Mouse (Mus musculus) embryonic facial prominence, embryonic 11.5 days (tissue): ENCODE data around the gene Mcm8. TPM values are rescaled to one million over a fixed set of nuclear protein-coding genes. Genes with fewer than 3 reads are reported as not detected.

Experiments used
- ATAC-seq: fragments of 200-750 bp; cut with Nextera tagmentation; replicated peaks from 2 replicates; pipeline ENCODE4 v1.8.0; 2017; ENCODE audit warnings: low read depth; ENCODE audit not compliant: insufficient number of reproducible peaks, low FRiP score, low TSS enrichment
- DNase-seq: peaks from one replicate; pipeline ENCODE4 v3.0.0-alpha.2; 2015; ENCODE audit warnings: low spot score
- H3K27ac ChIP-seq: fragments of 300-500 bp; sonication (generic); replicated peaks from 2 replicates; pipeline ENCODE4 v1.5.1; 2014; ENCODE audit warnings: mild to moderate bottlenecking, low read depth, low read length, control low read depth
- H3K27me3 ChIP-seq: fragments of 300-500 bp; sonication (generic); 2 replicates; pipeline ENCODE4 v1.6.1; 2014; ENCODE audit warnings: mild to moderate bottlenecking, low read length, moderate library complexity, mixed read lengths; ENCODE audit not compliant: control insufficient read depth, insufficient read depth
- H3K36me3 ChIP-seq: fragments of 300-500 bp; sonication (generic); replicated peaks from 2 replicates; pipeline ENCODE4 v1.6.1; 2014; ENCODE audit warnings: low read depth, mild to moderate bottlenecking, low read length, moderate library complexity, mixed read lengths; ENCODE audit not compliant: control insufficient read depth, insufficient read depth
- H3K4me1 ChIP-seq: fragments of 300-500 bp; sonication (generic); 2 replicates; pipeline ENCODE4 v1.6.1; 2014; ENCODE audit warnings: low read length, mixed read lengths; ENCODE audit not compliant: control insufficient read depth, insufficient read depth
- H3K4me2 ChIP-seq: fragments of 300-500 bp; sonication (generic); 2 replicates; pipeline ENCODE4 v1.6.1; 2014; ENCODE audit warnings: low read depth, mild to moderate bottlenecking, control low read depth, low read length, moderate library complexity
- H3K4me3 ChIP-seq: fragments of 300-500 bp; sonication (generic); 2 replicates; pipeline ENCODE4 v1.5.1; 2014; ENCODE audit warnings: low read depth, low read length, control low read depth
- H3K9ac ChIP-seq: fragments of 300-500 bp; sonication (generic); replicated peaks from 2 replicates; pipeline ENCODE4 v1.6.1; 2014; ENCODE audit warnings: mild to moderate bottlenecking, control low read depth, low read length
- H3K9me3 ChIP-seq: fragments of 300-500 bp; sonication (generic); replicated peaks from 2 replicates; pipeline ENCODE4 v1.6.1; 2016; ENCODE audit warnings: mild to moderate bottlenecking, low read length, inconsistent platforms, mixed read lengths; ENCODE audit not compliant: control insufficient read depth
- WGBS: fragments of 180-500 bp; shearing (Covaris S2); extraction: QIAGEN DNeasy Blood & Tissue Kit; methylation state at CpG from one replicate; pipeline ENCODE4 v1.1.7; 2014; 5-methylcytosine and 5-hydroxymethylcytosine counted together
- polyA plus RNA-seq: library from polyadenylated mRNA; unstranded; fragments of >200 nt; fragmentation: Nextera tagmentation; extraction: Ambion mirVana; gene quantifications from 2 replicates; pipeline ENCODE4 v1.2.1, GENCODE M21; 2014

Mcm8 gene
- polyA plus RNA-seq, 1 experiment from 2014 or later, result 25.0 TPM

DNA sequence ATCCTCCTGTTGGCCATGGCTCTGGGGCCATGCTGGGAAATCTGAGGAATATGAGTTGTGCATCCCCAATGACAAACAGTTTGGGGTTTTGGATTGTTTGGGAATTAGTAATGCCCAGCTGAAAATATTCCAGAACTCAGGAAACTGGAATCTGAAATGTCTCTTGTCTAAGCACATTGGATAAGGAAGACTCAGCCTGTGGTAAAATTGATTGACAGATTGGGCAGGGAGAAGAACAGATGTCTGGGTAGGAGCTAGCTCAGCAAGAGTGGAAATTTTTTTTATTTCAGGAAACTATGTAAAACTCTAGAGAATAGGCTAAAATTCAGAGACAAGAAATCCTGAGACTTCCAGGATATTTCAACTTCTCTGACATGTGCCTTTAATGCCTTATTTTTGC lies 44.5 kb downstream of the Mcm8 start:
- no peaks in the 10 kb centered on the region for H3K4me1 ChIP-seq
- no peak overlapping the region for H3K4me3 ChIP-seq
- H3K9me3 ChIP-seq, result no peaks in the 10 kb centered on the region
- H3K27me3 ChIP-seq, result no peaks in the 10 kb centered on the region
- no peak for ATAC-seq
- no peak for DNase-seq
- H3K4me2 ChIP-seq, result no peak overlapping the region
- H3K9ac ChIP-seq, result no peak overlapping the region
- H3K36me3 ChIP-seq, result no peaks in the 10 kb centered on the region
- H3K27ac ChIP-seq, result no peak overlapping the region

DNA sequence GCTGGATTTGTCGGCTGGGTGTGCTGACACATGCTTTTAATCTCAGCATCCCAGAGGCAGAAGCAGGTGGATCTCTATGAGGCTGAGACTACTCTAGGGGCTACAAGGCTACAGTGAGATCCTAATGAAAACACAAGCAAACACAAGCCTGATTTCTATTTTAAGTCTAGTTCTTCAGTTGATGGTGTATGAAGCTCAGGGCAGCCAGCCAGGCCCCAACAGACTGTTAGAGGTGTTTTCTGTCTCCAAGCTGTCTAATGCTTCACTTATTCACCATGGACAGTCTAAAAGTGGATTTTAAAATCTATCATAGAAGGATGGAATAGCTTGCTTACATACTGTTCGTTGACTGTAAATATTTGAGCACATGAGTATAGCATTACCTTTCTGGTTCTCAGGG lies 45.5 kb downstream of the Mcm8 start:
- no peak overlapping the region for H3K4me3 ChIP-seq
- H3K4me1 ChIP-seq, result no peaks in the 10 kb centered on the region
- no peaks in the 10 kb centered on the region for H3K27me3 ChIP-seq
- ATAC-seq, result no peak
- no peaks in the 10 kb centered on the region for H3K36me3 ChIP-seq
- no peaks in the 10 kb centered on the region for H3K9me3 ChIP-seq
- no peak overlapping the region for H3K27ac ChIP-seq
- WGBS, result 89% methylated on average over 2 of the region's 2 CpGs
- no peak for DNase-seq
- H3K4me2 ChIP-seq, result no peak overlapping the region
- H3K9ac ChIP-seq, result no peak overlapping the region

DNA sequence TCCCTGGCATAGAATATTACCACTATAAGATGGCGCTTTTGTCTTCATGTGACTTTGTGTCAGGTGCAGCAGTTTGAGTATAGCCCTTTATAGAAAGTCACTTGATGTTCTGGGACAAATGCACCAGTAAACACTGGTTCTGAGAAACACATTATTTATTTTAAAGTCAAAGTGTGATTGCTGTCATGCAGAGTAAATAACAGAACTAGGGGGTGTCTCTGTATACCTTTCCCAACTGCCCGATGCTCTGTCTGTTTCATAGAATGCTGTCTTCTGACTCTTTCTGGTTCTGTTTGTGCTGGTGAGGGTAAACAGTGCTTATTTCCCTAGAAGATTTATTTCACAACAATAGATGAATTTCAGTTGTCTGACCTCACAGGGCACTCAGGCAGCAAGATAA lies 47.4 kb downstream of the Mcm8 start:
- no peaks in the 10 kb centered on the region for H3K27me3 ChIP-seq
- H3K4me3 ChIP-seq, result no peak overlapping the region
- no peaks in the 10 kb centered on the region for H3K9me3 ChIP-seq
- no peaks in the 10 kb centered on the region for H3K4me1 ChIP-seq
- ATAC-seq (no peak), DNase-seq (no peak)
- H3K4me2 ChIP-seq, result no peak overlapping the region
- no peaks in the 10 kb centered on the region for H3K36me3 ChIP-seq
- H3K9ac ChIP-seq, result no peak overlapping the region
- 91% methylated on average over 2 of the region's 2 CpGs for WGBS
- no peak overlapping the region for H3K27ac ChIP-seq

DNA sequence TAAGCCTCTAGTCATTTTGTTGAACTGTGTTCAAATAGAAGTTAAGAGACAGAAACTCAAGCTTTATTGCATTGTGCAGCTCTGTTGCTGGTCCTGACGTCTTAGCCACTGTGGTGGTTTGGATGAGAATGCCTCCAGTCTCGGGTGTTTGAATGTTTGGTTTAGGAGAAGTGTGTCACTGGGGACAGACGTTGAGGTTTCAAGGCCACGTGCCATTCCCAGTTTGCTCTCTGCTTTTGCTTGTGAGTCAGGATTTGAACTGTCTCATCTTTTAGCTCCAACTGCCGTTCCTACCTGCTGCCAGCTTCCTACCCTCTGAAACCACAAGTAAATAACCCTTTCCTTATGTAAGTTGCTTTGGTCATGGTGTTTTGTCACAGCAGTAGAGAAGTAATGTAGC lies 51.6 kb downstream of the Mcm8 start:
- Histone ChIP-seq H3K9me3 (no peaks in the 10 kb centered on the region), H3K4me2 (no peak overlapping the region), H3K27ac (no peak overlapping the region), H3K4me1 (no peaks in the 10 kb centered on the region), H3K4me3 (no peak overlapping the region), H3K36me3 (no peaks in the 10 kb centered on the region), H3K9ac (no peak overlapping the region), H3K27me3 (no peaks in the 10 kb centered on the region)
- DNase-seq (no peak), ATAC-seq (no peak)
- 77% methylated on average over 5 of the region's 5 CpGs for whole genome bisulfite sequencing

DNA sequence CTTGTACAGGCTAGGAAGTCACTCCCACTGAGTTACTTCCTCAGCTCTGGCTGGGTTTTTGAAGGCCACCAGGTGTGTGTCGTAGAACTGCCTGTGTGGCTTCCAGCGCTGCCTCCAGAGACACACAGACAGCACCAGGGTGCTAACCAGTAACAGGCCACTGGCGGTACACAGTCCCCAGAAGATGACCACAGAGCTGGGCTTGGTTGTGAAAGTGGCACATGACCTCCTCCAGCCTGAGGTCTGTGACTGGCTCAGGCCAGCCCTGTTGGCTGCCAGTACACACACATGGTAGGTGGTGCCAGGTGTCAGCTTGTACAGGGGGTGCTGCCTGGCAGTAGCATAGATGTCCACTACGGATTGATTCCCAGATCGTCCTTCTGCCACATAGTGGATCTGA lies 53.7 kb downstream of the Mcm8 start:
- no peaks in the 10 kb centered on the region for H3K4me1 ChIP-seq
- H3K4me2 ChIP-seq, result no peak overlapping the region
- H3K9me3 ChIP-seq, result no peaks in the 10 kb centered on the region
- WGBS, result 93% methylated on average over 5 of the region's 5 CpGs
- H3K27ac ChIP-seq, result no peak overlapping the region
- H3K27me3 ChIP-seq, result no peaks in the 10 kb centered on the region
- H3K9ac ChIP-seq, result no peak overlapping the region
- H3K36me3 ChIP-seq, result no peaks in the 10 kb centered on the region
- H3K4me3 ChIP-seq, result no peak overlapping the region
- DNase-seq (no peak), ATAC-seq (no peak)

DNA sequence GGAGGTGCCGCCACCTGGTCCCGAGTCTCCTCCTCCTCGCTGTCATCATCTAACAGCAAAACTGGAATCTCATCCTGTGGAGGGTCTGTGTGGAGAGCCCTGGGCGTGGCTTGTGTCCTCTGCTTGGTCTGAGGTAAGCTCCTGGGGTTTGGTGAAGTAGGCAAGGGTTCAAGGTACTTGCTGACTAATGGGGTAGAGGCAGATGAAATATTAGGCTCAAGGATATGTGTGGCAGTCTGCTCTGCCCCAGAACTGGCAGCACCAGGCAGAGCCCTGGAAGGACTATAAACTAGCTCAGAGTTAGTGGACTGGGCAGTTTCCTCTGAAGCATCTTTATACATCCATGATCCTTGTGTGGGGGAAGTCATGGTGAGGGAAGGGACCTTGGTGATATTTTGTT lies 54.3 kb downstream of the Mcm8 start:
- WGBS, result 89% methylated on average over 4 of the region's 4 CpGs
- no peaks in the 10 kb centered on the region for H3K9me3 ChIP-seq
- H3K4me2 ChIP-seq, result no peak overlapping the region
- H3K4me3 ChIP-seq, result no peak overlapping the region
- H3K4me1 ChIP-seq, result no peaks in the 10 kb centered on the region
- H3K9ac ChIP-seq, result no peak overlapping the region
- ATAC-seq, result no peak
- no peaks in the 10 kb centered on the region for H3K27me3 ChIP-seq
- DNase-seq, result no peak
- H3K27ac ChIP-seq, result no peak overlapping the region
- no peaks in the 10 kb centered on the region for H3K36me3 ChIP-seq

DNA sequence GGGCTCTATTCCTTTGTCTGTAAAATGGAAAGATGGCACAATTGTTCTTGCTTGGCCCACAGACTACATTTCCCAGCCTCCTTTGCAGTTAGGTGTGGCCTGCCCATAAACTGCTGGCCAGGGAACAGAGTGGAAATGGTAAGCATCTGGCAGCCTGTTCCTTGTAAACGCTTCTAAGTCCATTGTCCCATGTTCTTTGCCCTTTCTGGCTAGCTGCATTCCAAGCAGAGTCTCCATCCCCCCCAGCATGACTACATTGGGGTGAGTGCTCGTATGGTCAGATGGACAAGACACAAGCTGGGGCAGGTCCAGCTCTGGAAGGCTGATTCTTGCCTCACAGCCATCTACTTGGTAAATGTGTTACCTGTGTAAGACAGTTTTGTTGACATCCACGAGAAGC lies 55.7 kb downstream of the Mcm8 start:
- WGBS, result 77% methylated on average over 3 of the region's 3 CpGs
- ATAC-seq (no peak), DNase-seq (no peak)
- Histone ChIP-seq H3K9ac (no peak overlapping the region), H3K9me3 (no peaks in the 10 kb centered on the region), H3K4me1 (no peaks in the 10 kb centered on the region), H3K27me3 (no peaks in the 10 kb centered on the region), H3K4me2 (no peak overlapping the region), H3K4me3 (no peak overlapping the region), H3K27ac (no peak overlapping the region), H3K36me3 (no peaks in the 10 kb centered on the region)

DNA sequence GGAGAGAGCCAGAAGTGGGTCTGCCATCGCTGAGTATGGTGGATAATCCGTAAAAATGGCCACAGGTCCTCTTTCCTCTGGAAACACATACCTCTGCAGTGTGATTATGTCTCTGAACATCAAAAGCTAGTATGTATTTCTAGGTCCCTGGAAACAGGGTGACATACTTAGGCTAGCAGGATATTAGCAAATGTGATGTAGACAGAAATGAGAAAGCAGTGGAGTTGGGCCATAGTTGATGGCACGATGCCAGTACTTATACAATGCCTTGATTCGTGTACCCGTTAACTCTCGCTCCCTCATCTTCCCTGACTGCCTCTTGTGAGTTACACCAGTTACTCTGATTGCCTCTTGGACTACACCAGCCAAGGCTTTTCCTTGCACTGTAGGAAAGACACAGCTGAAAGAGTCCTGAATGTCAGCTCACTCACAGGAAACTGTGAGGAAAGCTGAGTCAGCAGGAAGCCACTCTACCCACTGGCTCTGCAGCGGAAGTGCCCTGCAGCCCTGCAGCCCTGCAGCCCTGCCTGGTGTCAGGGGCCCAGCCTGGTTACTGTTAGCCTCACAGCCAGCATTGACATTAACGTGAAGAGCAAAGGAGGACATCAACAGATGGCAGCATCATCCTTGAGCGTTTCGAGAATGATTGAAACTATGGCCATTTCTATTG lies 57.9 kb downstream of the Mcm8 start:
- Histone ChIP-seq H3K4me1 (no peaks in the 10 kb centered on the region), H3K36me3 (no peaks in the 10 kb centered on the region), H3K9me3 (no peaks in the 10 kb centered on the region), H3K4me2 (no peak overlapping the region), H3K27me3 (no peaks in the 10 kb centered on the region), H3K9ac (no peak overlapping the region), H3K4me3 (no peak overlapping the region), H3K27ac (no peak overlapping the region)
- DNase-seq, result no peak
- no peak for ATAC-seq
- 88% methylated on average over 10 of the region's 10 CpGs for WGBS
